Mouse (Mus musculus) kidney, adult 2 months (tissue): ENCODE data around the gene Limch1.

ENCODE experiments used
- CTCF ChIP-seq: fragments of 200-500 bp; conservative IDR thresholded peaks from 2 replicates; pipeline ENCODE4 v1.5.1; 2011; ENCODE audit warnings: low read depth, mild to moderate bottlenecking, control low read depth, low read length, moderate library complexity, mixed read lengths; ENCODE audit not compliant: insufficient read depth, insufficient read length
- POLR2A ChIP-seq: fragments of 200-500 bp; IDR thresholded peaks from one replicate; pipeline ENCODE4 v1.6.1; 2011; ENCODE audit warnings: low read depth, low read length, control low read depth

- TF ChIP-seq CTCF (no peak), POLR2A (no peak)
Observed at GRCm38 (mm10) chr5:67029946-67030345, 284.3 kb downstream of the Limch1 start.
